Mouse (Mus musculus) CH12.LX (cell line): Measurements from ENCODE around the gene Serpina3b. TPM values are rescaled to one million over a fixed set of nuclear protein-coding genes. Genes with fewer than 3 reads are reported as not detected.

Source experiments
- DNase-seq: peaks from one replicate; pipeline ENCODE4 v3.0.0-alpha.2; 2013; ENCODE audit errors: extremely low read depth
- H3K27ac ChIP-seq: 2 replicates; pipeline ENCODE4 v1.5.1; 2012; ENCODE audit warnings: low read depth, mild to moderate bottlenecking, control low read depth, moderate library complexity; ENCODE audit not compliant: insufficient read depth
- H3K27me3 ChIP-seq: replicated peaks from 2 replicates; pipeline ENCODE3; 2012; ENCODE audit warnings: inconsistent platforms
- H3K36me3 ChIP-seq, 2 experiments: replicated peaks in 1 of 2; 2 replicates each; pipeline versions ENCODE3 to v1.6.1; 2012; ENCODE audit warnings: inconsistent platforms in 1 of 2, low read length in 1 of 2, mild to moderate bottlenecking in 1 of 2, mixed read lengths in 1 of 2, moderate library complexity in 1 of 2; ENCODE audit not compliant: control insufficient read depth in 1 of 2, insufficient read depth in 1 of 2
- H3K4me1 ChIP-seq, 2 experiments: 2 replicates each; pipeline ENCODE4 v1.6.1; 2012; ENCODE audit warnings: inconsistent platforms in 1 of 2, moderate library complexity in 1 of 2; ENCODE audit not compliant: insufficient read depth in 2 of 2, control insufficient read depth in 1 of 2
- H3K4me2 ChIP-seq: 2 replicates; pipeline ENCODE4 v1.6.1; 2012; ENCODE audit warnings: low read depth, mild to moderate bottlenecking, control low read depth; ENCODE audit not compliant: poor library complexity, insufficient read depth, severe bottlenecking
- H3K4me3 ChIP-seq, 3 experiments: fragments of 150-350 bp in 1 of 3; sonication (generic) in 1 of 3; replicated peaks in 1 of 3; 2 replicates each; pipeline versions ENCODE3 to v1.5.1; 2011 to 2012; ENCODE audit warnings: low read depth in 2 of 3, low read length in 2 of 3, mild to moderate bottlenecking in 2 of 3, moderate library complexity in 2 of 3, control low read depth in 1 of 3, improper control_type of control experiment in 1 of 3, inconsistent platforms in 1 of 3, mixed read lengths in 1 of 3; ENCODE audit not compliant: poor library complexity in 1 of 3
- H3K79me2 ChIP-seq: replicated peaks from 2 replicates; pipeline ENCODE4 v1.6.1; 2012; ENCODE audit warnings: mild to moderate bottlenecking, moderate library complexity; ENCODE audit not compliant: control insufficient read depth, poor library complexity, insufficient read depth, severe bottlenecking; ENCODE audit errors: extremely low read depth
- H3K9ac ChIP-seq: 2 replicates; pipeline ENCODE4 v1.6.1; 2012; ENCODE audit warnings: low read depth, mild to moderate bottlenecking, control low read depth, moderate library complexity; ENCODE audit not compliant: insufficient read depth
- H3K9me3 ChIP-seq: replicated peaks from 2 replicates; pipeline ENCODE3; 2012; ENCODE audit warnings: low read length, inconsistent platforms, mixed read lengths
- BHLHE40 ChIP-seq: IDR thresholded peaks from 2 replicates; pipeline ENCODE4 v1.6.1; 2011; ENCODE audit warnings: mild to moderate bottlenecking, low read depth, low read length, improper control_type of control experiment
- CHD1 ChIP-seq: IDR thresholded peaks from 2 replicates; pipeline ENCODE4 v1.6.1; 2012; ENCODE audit warnings: low read depth, low read length, improper control_type of control experiment, inconsistent platforms
- CHD2 ChIP-seq: IDR thresholded peaks from 2 replicates; pipeline ENCODE4 v1.6.1; 2011; ENCODE audit warnings: low read length, improper control_type of control experiment
- CTCF ChIP-seq, 2 experiments: IDR thresholded peaks in 1 of 2; conservative IDR thresholded peaks in 1 of 2; 2 replicates each; pipeline ENCODE4 v1.5.1; 2011 to 2012; ENCODE audit warnings: low read depth in 2 of 2, low read length in 2 of 2, improper control_type of control experiment in 1 of 2, inconsistent platforms in 1 of 2, mild to moderate bottlenecking in 1 of 2, moderate library complexity in 1 of 2
- EP300 ChIP-seq: IDR thresholded peaks from 2 replicates; pipeline ENCODE4 v1.6.1; 2011; ENCODE audit warnings: low read length, improper control_type of control experiment
- GABPA ChIP-seq: IDR thresholded peaks from 2 replicates; pipeline ENCODE4 v1.6.1; 2012; ENCODE audit warnings: low read depth, low read length, improper control_type of control experiment, inconsistent platforms; ENCODE audit not compliant: insufficient replicate concordance
- HCFC1 ChIP-seq: IDR thresholded peaks from 2 replicates; pipeline ENCODE4 v1.6.1; 2012; ENCODE audit warnings: low read depth, mild to moderate bottlenecking, inconsistent platforms, low read length, improper control_type of control experiment
- JUN ChIP-seq: IDR thresholded peaks from 2 replicates; pipeline ENCODE4 v1.6.1; 2011; ENCODE audit warnings: low read depth, mild to moderate bottlenecking, low read length, improper control_type of control experiment, moderate library complexity; ENCODE audit not compliant: insufficient read depth
- KAT2A ChIP-seq: IDR thresholded peaks from 2 replicates; pipeline ENCODE4 v1.6.1; 2012; ENCODE audit warnings: low read length, improper control_type of control experiment, inconsistent platforms; ENCODE audit not compliant: insufficient replicate concordance
- MEF2A ChIP-seq: IDR thresholded peaks from 2 replicates; pipeline ENCODE4 v1.6.1; 2014; ENCODE audit warnings: low read depth, mild to moderate bottlenecking, inconsistent platforms, low read length, improper control_type of control experiment, borderline replicate concordance
- MXI1 ChIP-seq: IDR thresholded peaks from 2 replicates; pipeline ENCODE4 v1.6.1; 2011; ENCODE audit warnings: mild to moderate bottlenecking, low read depth, low read length, improper control_type of control experiment
- NRF1 ChIP-seq: IDR thresholded peaks from 2 replicates; pipeline ENCODE4 v1.6.1; 2014; ENCODE audit warnings: low read depth, mild to moderate bottlenecking, inconsistent platforms, low read length, improper control_type of control experiment, moderate library complexity
- PAX5 ChIP-seq: IDR thresholded peaks from 2 replicates; pipeline ENCODE4 v1.6.1; 2012; ENCODE audit warnings: low read length, inconsistent platforms, mixed read lengths
- POLR2AphosphoS2 ChIP-seq: IDR thresholded peaks from 2 replicates; pipeline ENCODE4 v1.6.1; 2011; ENCODE audit warnings: low read depth, low read length, improper control_type of control experiment
- RAD21 ChIP-seq: IDR thresholded peaks from 2 replicates; pipeline ENCODE4 v1.6.1; 2011; ENCODE audit warnings: low read depth, mild to moderate bottlenecking, low read length, improper control_type of control experiment, moderate library complexity
- SIN3A ChIP-seq: IDR thresholded peaks from 2 replicates; pipeline ENCODE4 v1.6.1; 2012; ENCODE audit warnings: low read length, improper control_type of control experiment, inconsistent platforms
- UBTF ChIP-seq: IDR thresholded peaks from 2 replicates; pipeline ENCODE4 v1.6.1; 2012; ENCODE audit warnings: low read depth, mild to moderate bottlenecking, inconsistent platforms, low read length, improper control_type of control experiment, moderate library complexity
- USF1 ChIP-seq: IDR thresholded peaks from 2 replicates; pipeline ENCODE4 v1.6.1; 2014; ENCODE audit warnings: low read depth, mild to moderate bottlenecking, inconsistent platforms, low read length, improper control_type of control experiment
- ZC3H11A ChIP-seq: IDR thresholded peaks from 2 replicates; pipeline ENCODE4 v1.6.1; 2012; ENCODE audit warnings: low read depth, mild to moderate bottlenecking, inconsistent platforms, low read length, improper control_type of control experiment
- ZKSCAN1 ChIP-seq: IDR thresholded peaks from 2 replicates; pipeline ENCODE4 v1.6.1; 2012; ENCODE audit warnings: low read depth, inconsistent platforms, low read length, improper control_type of control experiment, borderline replicate concordance
- ZNF384 ChIP-seq: IDR thresholded peaks from 2 replicates; pipeline ENCODE4 v1.6.1; 2012; ENCODE audit warnings: low read depth, low read length, improper control_type of control experiment, inconsistent platforms
- dilution Hi-C: fragments of 300-500 bp; cut with MboI; formaldehyde crosslinking; loops from 2 replicates; pipeline ENCODE4 v1.14.3; 2020; ENCODE audit warnings: low sequenced_read_pairs; ENCODE audit not compliant: extremely low pct_unique_long_range_greater_than_20kb, extremely low pct_ligation_motif_present
- in situ Hi-C: fragments of 300-500 bp; cut with MboI; formaldehyde crosslinking; loops from 3 replicates; pipeline ENCODE4 v1.14.3; 2019; ENCODE audit warnings: low sequenced_read_pairs, low pct_ligation_motif_present, low pct_unique_long_range_greater_than_20kb, mixed read lengths
- polyA plus RNA-seq: library from polyadenylated mRNA; unstranded; fragments of >175 nt; gene quantifications from 2 replicates; pipeline ENCODE4 v1.2.1, GENCODE M21; 2012; ENCODE audit warnings: low read depth; ENCODE audit not compliant: insufficient read length
- total RNA-seq, 2 experiments: library from RNA; depleted of rRNA; stranded (reverse); fragments of 300-350 nt in 1 of 2; fragments of >200 nt in 1 of 2; gene quantifications; 2 replicates each; pipeline ENCODE4 v1.2.3; 2012 to 2014

The Serpina3b gene
- total and polyA plus RNA-seq, 3 experiments: not detected

DNA sequence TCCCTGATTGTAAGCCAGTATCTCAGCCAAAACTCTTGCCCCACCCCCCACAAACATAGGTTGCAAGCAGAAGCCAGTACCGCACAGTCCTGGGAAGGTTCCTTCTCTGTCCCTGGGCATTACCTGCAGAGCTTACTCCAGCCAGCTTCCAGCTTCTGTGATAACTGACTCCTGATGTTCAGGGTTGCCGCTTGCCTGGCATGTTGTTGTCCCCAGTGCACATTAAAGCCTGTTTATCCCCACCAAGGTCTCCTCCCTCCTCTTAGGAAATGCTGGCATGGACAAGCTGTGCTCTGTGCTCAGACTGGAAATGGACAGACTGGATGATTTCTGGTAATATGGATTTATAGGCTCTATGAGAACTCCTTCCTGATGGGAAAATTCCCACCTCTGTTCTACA lies 25.9 kb downstream of the Serpina3b start, which contains the start of gene Serpina3c:
Gene Serpina3c, minus strand, starts transcription at position 215 of the 400 bp plus-strand sequence.
- H3K36me3 ChIP-seq: no peaks in the 10 kb centered on the region
- no peak for TF ChIP-seq CHD2
- no peak for TF ChIP-seq CHD1
- TF ChIP-seq HCFC1: no peak
- TF ChIP-seq JUN: no peak
- no peak for TF ChIP-seq MEF2A
- TF ChIP-seq EP300: no peak
- no peak for TF ChIP-seq PAX5
- TF ChIP-seq ZC3H11A: no peak
- TF ChIP-seq USF1: no peak
- TF ChIP-seq CTCF (conservative IDR thresholded peaks at IDR 0.05 in 1 of 2, IDR thresholded peaks at IDR 0.05 in 1 of 2; ENCODE audit: low read depth in 2 of 2, low read length in 2 of 2): no peak
- TF ChIP-seq MXI1: no peak
- no peak for TF ChIP-seq BHLHE40
- TF ChIP-seq ZKSCAN1: no peak
- no peak for TF ChIP-seq UBTF
- TF ChIP-seq SIN3A: no peak
- TF ChIP-seq ZNF384: no peak
- no peak for TF ChIP-seq GABPA
- no peak for TF ChIP-seq NRF1
- no peak for TF ChIP-seq KAT2A
- no peak for TF ChIP-seq POLR2AphosphoS2
- TF ChIP-seq, all 38 proteins: peak for 0
- dilution Hi-C loops (no loop called here), in situ Hi-C loops (no loop called here)
- H3K79me2 ChIP-seq: no peaks in the 10 kb centered on the region
- no peak within 1 kb of the TSS for H3K4me2 ChIP-seq
- peaks cover 38% of the 10 kb centered on the region for H3K27me3 ChIP-seq
- no peak within 1 kb of the TSS for H3K9ac ChIP-seq
- no peaks in the 10 kb centered on the region for H3K9me3 ChIP-seq
- H3K27ac ChIP-seq: no peak within 1 kb of the TSS
- DNase-seq: no peak
- no peak within 1 kb of the TSS for H3K4me3 ChIP-seq
- H3K4me1 ChIP-seq: no peaks in the 10 kb centered on the region

DNA sequence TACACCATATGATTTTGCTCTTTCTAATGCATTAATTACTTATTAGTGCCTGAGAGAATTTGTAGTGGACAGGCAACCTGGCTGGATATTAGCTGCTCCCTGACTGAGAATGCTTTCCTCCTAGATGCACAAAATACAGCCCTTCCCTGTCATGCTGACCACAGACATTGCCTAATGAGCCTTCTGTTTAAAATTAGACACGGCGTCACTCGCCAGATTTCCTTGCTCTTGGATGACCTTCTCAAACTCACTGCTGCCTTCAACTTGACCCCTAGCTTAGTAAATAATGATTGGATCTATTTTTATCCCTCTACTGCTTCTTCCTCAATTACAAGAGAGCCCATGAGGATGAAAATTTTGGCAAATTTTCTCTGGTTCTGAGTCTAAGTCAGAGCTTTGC lies 47.0 kb downstream of the Serpina3b start:
- Histone ChIP-seq H3K4me1 (no peaks in the 10 kb centered on the region), H3K9ac (no peak overlapping the region), H3K79me2 (no peaks in the 10 kb centered on the region), H3K27me3 (peaks cover 21% of the 10 kb centered on the region), H3K9me3 (peaks cover 3% of the 10 kb centered on the region), H3K4me2 (no peak overlapping the region)
- TF ChIP-seq RAD21 (no peak), ZC3H11A (no peak), POLR2AphosphoS2 (no peak)
- TF ChIP-seq, all 38 proteins: peak for 0
- dilution Hi-C loops: no loop called here
- Histone ChIP-seq H3K27ac (no peak overlapping the region), H3K36me3 (no peaks in the 10 kb centered on the region), H3K4me3 (no peak overlapping the region)
- DNase-seq: no peak
- in situ Hi-C loops: no loop called here
